8 mouse cellular contexts compared by ENCODE assay signal in genomic region chr10:14085241-14085659, GRCm38 (mm10).
DNase-seq lines count a peak whose midpoint lies in the region; ATAC-seq lines count a peak whose summit lies in the region.

No protein-coding gene starts in this region.

- no peak overlapping the region for H3K9ac ChIP-seq in liver, embryonic 16.5 days (ENCODE audit: low read depth, low read length)
- H3K9ac ChIP-seq in liver, embryonic 11.5 days (ENCODE audit: low read depth, low read length): no peak overlapping the region

- H3K4me1 ChIP-seq in liver, embryonic 16.5 days (ENCODE audit: control insufficient read depth, low read depth, low read length): no peaks in the 10 kb centered on the region
- no peaks in the 10 kb centered on the region for H3K4me1 ChIP-seq in liver, embryonic 11.5 days (replicated peaks; ENCODE audit: control insufficient read depth, insufficient read depth, low read length)

- no peak overlapping the region for H3K4me3 ChIP-seq in liver, embryonic 16.5 days (ENCODE audit: low read depth, low read length)
- no peak overlapping the region for H3K4me3 ChIP-seq in liver, embryonic 11.5 days (ENCODE audit: low read depth, low read length)

- intact Hi-C loops in left cerebral cortex, postnatal 10 days (cut with DNase I): no loop called here

- 0 out of 2 replicates have a peak overlapping the region, but pooled peaks have one; percentile 9 for H3K27ac ChIP-seq in liver, embryonic 16.5 days (ENCODE audit: low read length)
- H3K27ac ChIP-seq in liver, embryonic 11.5 days (ENCODE audit: low read depth, low read length): no peak overlapping the region

- DNase-seq in liver, embryonic 11.5 days (ENCODE audit: low spot score): no peak
- peak; percentile 68 to 78 for DNase-seq in cerebellum, postnatal 14 days
- DNase-seq in kidney, postnatal 14 days: peak; percentile 27
- DNase-seq in thymus, postnatal 36 days: peak; percentile 63 to 76
- DNase-seq in left cerebral cortex, postnatal 10 days (ENCODE audit: extremely low spot score in 1 of 2, low spot score in 2 of 2): no peak
- DNase-seq in gastrocnemius, adult 18-20 months (ENCODE audit: low spot score): no peak
- DNase-seq in gastrocnemius, adult 8-10 months (ENCODE audit: low spot score in 2 of 2): no peak

- ATAC-seq in liver, embryonic 16.5 days (ENCODE audit: low read depth): no peak
- ATAC-seq in liver, embryonic 11.5 days (replicated peaks; ENCODE audit: low FRiP score): no peak

- no peaks in the 10 kb centered on the region for H3K27me3 ChIP-seq in liver, embryonic 16.5 days (ENCODE audit: control insufficient read depth, insufficient read depth, low read depth, low read length)
- no peaks in the 10 kb centered on the region for H3K27me3 ChIP-seq in liver, embryonic 11.5 days (replicated peaks; ENCODE audit: control insufficient read depth, insufficient read depth, low read length)

- WGBS in liver, embryonic 16.5 days (ENCODE audit: insufficient replicate concordance): 70% methylated on average over 12 of the region's 12 CpGs
- WGBS in liver, embryonic 11.5 days: 88% methylated on average over 12 of the region's 12 CpGs

- no peaks in the 10 kb centered on the region for H3K36me3 ChIP-seq in liver, embryonic 16.5 days (ENCODE audit: control insufficient read depth, insufficient read depth)
- H3K36me3 ChIP-seq in liver, embryonic 11.5 days (ENCODE audit: control insufficient read depth, insufficient read depth, low read length): no peaks in the 10 kb centered on the region

- H3K9me3 ChIP-seq in liver, embryonic 16.5 days (replicated peaks; ENCODE audit: control insufficient read depth, low read length): no peaks in the 10 kb centered on the region
- H3K9me3 ChIP-seq in liver, embryonic 11.5 days (ENCODE audit: control insufficient read depth, low read length): no peaks in the 10 kb centered on the region

- 0 out of 2 replicates have a peak overlapping the region, but pooled peaks have one; percentile 39 for H3K4me2 ChIP-seq in liver, embryonic 16.5 days (ENCODE audit: low read depth, low read length)
- no peak overlapping the region for H3K4me2 ChIP-seq in liver, embryonic 11.5 days

Comparison
In these comparisons a context has a peak if more than half of its experiments do, and no peak if none do; other contexts are left out.
1. DNase-seq: peak in cerebellum, postnatal 14 days (2 of 2), kidney, postnatal 14 days (single experiment) and thymus, postnatal 36 days (2 of 2); none in liver, embryonic 11.5 days (single experiment), left cerebral cortex, postnatal 10 days (0 of 2), gastrocnemius, adult 18-20 months (single experiment) and gastrocnemius, adult 8-10 months (0 of 2).